Mouse (Mus musculus): Measurements from ENCODE around the gene Gm2a. TPM values are rescaled to one million over a fixed set of nuclear protein-coding genes. Genes with fewer than 3 reads are reported as not detected.

Gm2a gene
- polyA plus RNA-seq, 1 experiment from 2014 or later = 33.6 TPM

GRCm38 (mm10) chr11:55154398-55155069 lies 56.6 kb downstream of the Gm2a start:
- no peak overlapping the region for H3K27ac ChIP-seq
- WGBS = 43% methylated on average over 3 of the region's 3 CpGs
- H3K9ac ChIP-seq = no peak overlapping the region
- no peaks in the 10 kb centered on the region for H3K36me3 ChIP-seq
- H3K9me3 ChIP-seq (replicated peaks) = no peaks in the 10 kb centered on the region
- no peak overlapping the region for H3K4me2 ChIP-seq
- no peaks in the 10 kb centered on the region for H3K4me1 ChIP-seq (replicated peaks)
- ATAC-seq (replicated peaks; ENCODE audit: insufficient number of reproducible peaks, insufficient read depth, low FRiP score, low read depth) = no peak
- no peaks in the 10 kb centered on the region for H3K27me3 ChIP-seq
- H3K4me3 ChIP-seq = no peak overlapping the region

- Histone ChIP-seq H3K4me1 (replicated peaks) (no peaks in the 10 kb centered on the region), H3K27me3 (no peaks in the 10 kb centered on the region), H3K9ac (no peak overlapping the region), H3K36me3 (no peaks in the 10 kb centered on the region), H3K27ac (no peak overlapping the region), H3K9me3 (replicated peaks) (no peaks in the 10 kb centered on the region), H3K4me2 (no peak overlapping the region), H3K4me3 (no peak overlapping the region)
- ATAC-seq (replicated peaks; ENCODE audit: insufficient number of reproducible peaks, insufficient read depth, low FRiP score, low read depth) = no peak
- 74% methylated on average over 6 of the region's 6 CpGs for WGBS
Observed at GRCm38 (mm10) chr11:55155070-55155421, 57.1 kb downstream of the Gm2a start.

GRCm38 (mm10) chr11:55158785-55159359 lies 61.0 kb downstream of the Gm2a start:
- no peak overlapping the region for H3K9ac ChIP-seq
- WGBS = 48% methylated on average over 13 of the region's 13 CpGs
- H3K4me2 ChIP-seq = no peak overlapping the region
- no peaks in the 10 kb centered on the region for H3K9me3 ChIP-seq (replicated peaks)
- no peak overlapping the region for H3K27ac ChIP-seq
- H3K4me3 ChIP-seq = no peak overlapping the region
- ATAC-seq (replicated peaks; ENCODE audit: insufficient number of reproducible peaks, insufficient read depth, low FRiP score, low read depth) = no peak
- H3K4me1 ChIP-seq (replicated peaks) = 0 out of 2 replicates have a peak, but pooled peaks cover 7% of the 10 kb centered on the region
- no peaks in the 10 kb centered on the region for H3K36me3 ChIP-seq
- no peaks in the 10 kb centered on the region for H3K27me3 ChIP-seq

Other genes with a start within 250 kb of the Gm2a start
- gene Lyrm7, start 237.2 kb upstream of the Gm2a start, polyA plus RNA-seq (2015; fragmentation: Nextera tagmentation; extraction: Ambion mirVana) = 17.5 and 24.7 TPM in 2 replicates
- 497 and 753 TPM in 2 replicates for gene Hint1, start 231.7 kb upstream of the Gm2a start, polyA plus RNA-seq (2015; fragmentation: Nextera tagmentation; extraction: Ambion mirVana)
- gene Gpx3, start 195.7 kb upstream of the Gm2a start, polyA plus RNA-seq (2015; fragmentation: Nextera tagmentation; extraction: Ambion mirVana) = 751 and 850 TPM in 2 replicates
- 20.3 and 24.3 TPM in 2 replicates for gene Tnip1, start 135.2 kb upstream of the Gm2a start, polyA plus RNA-seq (2015; fragmentation: Nextera tagmentation; extraction: Ambion mirVana)
- gene Anxa6, start 64.7 kb upstream of the Gm2a start, polyA plus RNA-seq (2015; fragmentation: Nextera tagmentation; extraction: Ambion mirVana) = 315 and 367 TPM in 2 replicates
- gene Ccdc69, start 20.0 kb upstream of the Gm2a start, polyA plus RNA-seq (2015; fragmentation: Nextera tagmentation; extraction: Ambion mirVana) = 17.6 and 21.4 TPM in 2 replicates
- not detected in 2 replicates for gene Slc36a3, start 53.6 kb downstream of the Gm2a start, polyA plus RNA-seq (2015; fragmentation: Nextera tagmentation; extraction: Ambion mirVana)
- gene Slc36a2, start 87.0 kb downstream of the Gm2a start, polyA plus RNA-seq (2015; fragmentation: Nextera tagmentation; extraction: Ambion mirVana) = 4.1 and 6.2 TPM in 2 replicates
- gene Slc36a1, start 106.2 kb downstream of the Gm2a start, polyA plus RNA-seq (2015; fragmentation: Nextera tagmentation; extraction: Ambion mirVana) = 1.1 and 2.8 TPM in 2 replicates
- gene Fat2, start 238.4 kb downstream of the Gm2a start, polyA plus RNA-seq (2015; fragmentation: Nextera tagmentation; extraction: Ambion mirVana) = 0.03 and 0.22 TPM in 2 replicates